Mouse (Mus musculus): Measurements from ENCODE around the gene Cul9. TPM values are rescaled to one million over a fixed set of nuclear protein-coding genes. Genes with fewer than 3 reads are reported as not detected.
"Not testable (repeated sequence)": the region's sequence is repeated elsewhere in the genome, so short reads cannot be mapped to it uniquely, and the experiment has no call there.

Cul9 gene
- polyA plus RNA-seq, 1 experiment = 5.8 TPM

- Histone ChIP-seq H3K36me3 (ENCODE audit: control insufficient read depth, insufficient read depth, low read length) (no peaks in the 10 kb centered on the region), H3K27me3 (ENCODE audit: control insufficient read depth, insufficient read depth, low read length) (no peaks in the 10 kb centered on the region), H3K4me3 (ENCODE audit: low read depth, low read length) (no peak overlapping the region), H3K27ac (ENCODE audit: insufficient read depth, low read depth, low read length) (no peak overlapping the region), H3K4me1 (ENCODE audit: control insufficient read depth, insufficient read depth, insufficient read length, low read length) (no peaks in the 10 kb centered on the region)
- no peak for TF ChIP-seq POLR2A (IDR thresholded peaks at IDR 0.05; ENCODE audit: low read depth, low read length)
- TF ChIP-seq CTCF (IDR thresholded peaks at IDR 0.05; ENCODE audit: extremely low read depth, insufficient read length, insufficient replicate concordance, low read depth, low read length) = no peak
- 85% methylated on average over 3 of the region's 3 CpGs for WGBS
These were observed 40.6 kb downstream of the Cul9 start for GRCm38 (mm10) chr17:46505617-46506016.

- Histone ChIP-seq H3K27me3 (ENCODE audit: control insufficient read depth, insufficient read depth, low read length) (no peaks in the 10 kb centered on the region), H3K27ac (ENCODE audit: insufficient read depth, low read depth, low read length) (no peak overlapping the region), H3K36me3 (ENCODE audit: control insufficient read depth, insufficient read depth, low read length) (no peaks in the 10 kb centered on the region), H3K4me3 (ENCODE audit: low read depth, low read length) (no peak overlapping the region), H3K4me1 (ENCODE audit: control insufficient read depth, insufficient read depth, insufficient read length, low read length) (no peaks in the 10 kb centered on the region)
- 80% methylated on average over 14 of the region's 14 CpGs for WGBS
- no peak for TF ChIP-seq CTCF (IDR thresholded peaks at IDR 0.05; ENCODE audit: extremely low read depth, insufficient read length, insufficient replicate concordance, low read depth, low read length)
- TF ChIP-seq POLR2A (IDR thresholded peaks at IDR 0.05; ENCODE audit: low read depth, low read length) = no peak
These were observed 42.1 kb downstream of the Cul9 start for GRCm38 (mm10) chr17:46503847-46504638.

GRCm38 (mm10) chr17:46502775-46503174 is 43.4 kb downstream of the Cul9 start:
- Histone ChIP-seq H3K36me3 (ENCODE audit: control insufficient read depth, insufficient read depth, low read length) (no peaks in the 10 kb centered on the region), H3K4me3 (ENCODE audit: low read depth, low read length) (no peak overlapping the region), H3K4me1 (ENCODE audit: control insufficient read depth, insufficient read depth, insufficient read length, low read length) (peaks cover 1% of the 10 kb centered on the region; the same call in 1 of the 2 replicates), H3K27me3 (ENCODE audit: control insufficient read depth, insufficient read depth, low read length) (no peaks in the 10 kb centered on the region), H3K27ac (ENCODE audit: insufficient read depth, low read depth, low read length) (no peak overlapping the region)
- TF ChIP-seq POLR2A (IDR thresholded peaks at IDR 0.05; ENCODE audit: low read depth, low read length) (no peak), CTCF (IDR thresholded peaks at IDR 0.05; ENCODE audit: extremely low read depth, insufficient read length, insufficient replicate concordance, low read depth, low read length) (no peak)
- WGBS = 82% methylated on average over 2 of the region's 2 CpGs

GRCm38 (mm10) chr17:46497956-46498355 is 48.2 kb downstream of the Cul9 start:
- Histone ChIP-seq H3K27me3 (ENCODE audit: control insufficient read depth, insufficient read depth, low read length) (peaks cover 5% of the 10 kb centered on the region; the same call in 1 of the 2 replicates), H3K4me1 (ENCODE audit: control insufficient read depth, insufficient read depth, insufficient read length, low read length) (peaks cover 10% of the 10 kb centered on the region), H3K27ac (ENCODE audit: insufficient read depth, low read depth, low read length) (no peak overlapping the region), H3K36me3 (ENCODE audit: control insufficient read depth, insufficient read depth, low read length) (no peaks in the 10 kb centered on the region), H3K4me3 (ENCODE audit: low read depth, low read length) (no peak overlapping the region)
- WGBS = 29% methylated on average over 8 of the region's 8 CpGs
- TF ChIP-seq CTCF (IDR thresholded peaks at IDR 0.05; ENCODE audit: extremely low read depth, insufficient read length, insufficient replicate concordance, low read depth, low read length) = no peak
- no peak for TF ChIP-seq POLR2A (IDR thresholded peaks at IDR 0.05; ENCODE audit: low read depth, low read length)

- TF ChIP-seq POLR2A (IDR thresholded peaks at IDR 0.05; ENCODE audit: low read depth, low read length) (no peak; the same call in 1 of the 2 replicates), CTCF (IDR thresholded peaks at IDR 0.05; ENCODE audit: extremely low read depth, insufficient read length, insufficient replicate concordance, low read depth, low read length) (no peak)
- Histone ChIP-seq H3K27me3 (ENCODE audit: control insufficient read depth, insufficient read depth, low read length) (peaks cover 5% of the 10 kb centered on the region; the same call in 1 of the 2 replicates), H3K27ac (ENCODE audit: insufficient read depth, low read depth, low read length) (no peak within 1 kb of the TSS), H3K36me3 (ENCODE audit: control insufficient read depth, insufficient read depth, low read length) (no peaks in the 10 kb centered on the region), H3K4me3 (ENCODE audit: low read depth, low read length) (peak within 1 kb of the TSS; percentile 83), H3K4me1 (ENCODE audit: control insufficient read depth, insufficient read depth, insufficient read length, low read length) (peaks cover 10% of the 10 kb centered on the region)
- 1% methylated on average over 44 of the region's 44 CpGs for WGBS
These were observed 49.4 kb downstream of the Cul9 start, which contains the start of gene Dnph1 for GRCm38 (mm10) chr17:46496623-46497434. TSS of gene Dnph1 (plus strand) at chr17:46496711.

- H3K4me3 ChIP-seq (ENCODE audit: low read depth, low read length); H3K27me3 ChIP-seq (ENCODE audit: control insufficient read depth, insufficient read depth, low read length); H3K36me3 ChIP-seq (ENCODE audit: control insufficient read depth, insufficient read depth, low read length); H3K4me1 ChIP-seq (ENCODE audit: control insufficient read depth, insufficient read depth, insufficient read length, low read length); H3K27ac ChIP-seq (ENCODE audit: insufficient read depth, low read depth, low read length): not testable (repeated sequence)
These were observed 50.1 kb downstream of the Cul9 start for GRCm38 (mm10) chr17:46496081-46496480.

GRCm38 (mm10) chr17:46495486-46495885 is 50.7 kb downstream of the Cul9 start:
- H3K4me1 ChIP-seq (ENCODE audit: control insufficient read depth, insufficient read depth, insufficient read length, low read length) = peaks cover 10% of the 10 kb centered on the region
- H3K27ac ChIP-seq (ENCODE audit: insufficient read depth, low read depth, low read length) = no peak overlapping the region
- no peak for TF ChIP-seq POLR2A (IDR thresholded peaks at IDR 0.05; ENCODE audit: low read depth, low read length)
- TF ChIP-seq CTCF (IDR thresholded peaks at IDR 0.05; ENCODE audit: extremely low read depth, insufficient read length, insufficient replicate concordance, low read depth, low read length) = no peak
- no peaks in the 10 kb centered on the region for H3K36me3 ChIP-seq (ENCODE audit: control insufficient read depth, insufficient read depth, low read length)
- no peak overlapping the region for H3K4me3 ChIP-seq (ENCODE audit: low read depth, low read length)
- peaks cover 5% of the 10 kb centered on the region; the same call in 1 of the 2 replicates for H3K27me3 ChIP-seq (ENCODE audit: control insufficient read depth, insufficient read depth, low read length)
- WGBS = 78% methylated on average over 5 of the region's 5 CpGs
